Mouse (Mus musculus) liver, adult 2 months (tissue): ENCODE measurements at regions not wholly inside any gene's neighbourhood (a gene's known extent, or its start where the extent isn't known, plus 50 kb on each side); places are given as distances from the start of the nearest gene placed in this dataset.

Experiments used
- CTCF ChIP-seq: fragments of 200-500 bp; IDR thresholded peaks from 2 replicates; pipeline ENCODE4 v1.5.1; 2011; ENCODE audit warnings: low read depth, low read length, control low read depth
- POLR2A ChIP-seq: fragments of 200-500 bp; IDR thresholded peaks from 2 replicates; pipeline ENCODE4 v1.6.1; 2011; ENCODE audit warnings: low read length, control low read depth; ENCODE audit not compliant: insufficient read depth; ENCODE audit errors: extremely low read depth

DNA sequence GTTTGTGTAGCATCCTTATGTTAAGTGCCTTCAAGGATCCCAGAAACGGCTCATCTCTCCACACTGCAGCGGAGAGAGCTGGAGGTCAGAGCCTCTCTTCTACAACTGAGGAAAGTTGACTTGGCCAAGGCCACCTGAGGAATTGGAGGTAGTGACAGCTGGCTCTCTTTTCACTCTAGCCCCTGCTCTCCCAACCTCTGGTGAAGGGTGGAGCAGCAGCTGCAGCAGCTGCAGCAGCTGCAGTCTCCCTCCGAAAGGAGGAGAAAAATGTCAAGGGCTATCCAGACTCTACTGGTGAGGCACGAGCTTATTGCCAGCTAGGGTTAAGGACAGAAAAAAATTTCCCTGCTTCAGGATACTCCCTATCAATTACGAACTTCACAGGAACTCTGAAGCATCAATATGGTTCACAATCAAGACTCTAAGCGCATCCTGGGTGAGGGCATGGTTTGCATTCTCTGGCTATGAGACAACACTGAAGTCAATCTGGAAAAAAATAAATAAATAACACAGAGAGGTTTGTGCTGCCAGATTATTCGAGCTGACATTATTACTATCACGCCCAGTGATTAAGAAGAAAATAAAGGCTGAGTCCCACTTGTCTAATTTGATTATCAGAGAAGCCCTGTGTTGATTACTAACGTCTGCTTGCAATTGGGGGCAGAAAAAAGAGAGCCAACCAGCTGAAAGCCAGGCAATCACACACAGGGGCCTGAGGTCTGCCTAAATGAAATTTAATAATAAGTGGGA lies 134.2 kb upstream of the Rad23b start:
- TF ChIP-seq CTCF (no peak), POLR2A (no peak)
